Mouse (Mus musculus) hindbrain, embryonic 16.5 days (tissue): Measurements from ENCODE around the gene Sstr3. TPM values are rescaled to one million over a fixed set of nuclear protein-coding genes. Genes with fewer than 3 reads are reported as not detected.
A peak's percentile ranks its signal among the peaks of the same experiment; 100 is the strongest.

Experiments used
- ATAC-seq: fragments of 200-750 bp; cut with Nextera tagmentation; 2 replicates; pipeline ENCODE4 v1.8.0; 2017; ENCODE audit warnings: moderate TSS enrichment, moderate library complexity
- H3K27ac ChIP-seq: fragments of 300-500 bp; sonication (generic); 2 replicates; pipeline ENCODE4 v1.5.1; 2014; ENCODE audit warnings: low read depth, mild to moderate bottlenecking, control low read depth, low read length, moderate library complexity
- H3K27me3 ChIP-seq: fragments of 300-500 bp; sonication (generic); replicated peaks from 2 replicates; pipeline ENCODE4 v1.6.1; 2014; ENCODE audit warnings: low read length; ENCODE audit not compliant: control insufficient read depth, insufficient read depth
- H3K36me3 ChIP-seq: fragments of 300-500 bp; sonication (generic); 2 replicates; pipeline ENCODE4 v1.6.1; 2014; ENCODE audit warnings: mild to moderate bottlenecking, low read length, moderate library complexity, mixed read lengths; ENCODE audit not compliant: control insufficient read depth, insufficient read depth
- H3K4me1 ChIP-seq: fragments of 300-500 bp; sonication (generic); 2 replicates; pipeline ENCODE4 v1.6.1; 2014; ENCODE audit warnings: low read depth, low read length; ENCODE audit not compliant: control insufficient read depth, insufficient read depth
- H3K4me2 ChIP-seq: fragments of 300-500 bp; sonication (generic); 2 replicates; pipeline ENCODE4 v1.6.1; 2014; ENCODE audit warnings: mild to moderate bottlenecking, low read length, control low read depth, moderate library complexity
- H3K4me3 ChIP-seq: fragments of 300-500 bp; sonication (generic); 2 replicates; pipeline ENCODE4 v1.5.1; 2014; ENCODE audit warnings: mild to moderate bottlenecking, low read length, control low read depth, moderate library complexity
- H3K9ac ChIP-seq: fragments of 300-500 bp; sonication (generic); 2 replicates; pipeline ENCODE4 v1.6.1; 2014; ENCODE audit warnings: low read depth, mild to moderate bottlenecking, control low read depth, low read length, moderate library complexity
- H3K9me3 ChIP-seq: fragments of 300-500 bp; sonication (generic); 2 replicates; pipeline ENCODE4 v1.6.1; 2014; ENCODE audit warnings: mild to moderate bottlenecking, low read length, moderate library complexity; ENCODE audit not compliant: control insufficient read depth
- WGBS: fragments of 180-500 bp; shearing (Covaris S2); extraction: QIAGEN DNeasy Blood & Tissue Kit; methylation state at CpG from one replicate; pipeline ENCODE4 v1.1.7; 2014; 5-methylcytosine and 5-hydroxymethylcytosine counted together
- polyA plus RNA-seq: library from polyadenylated mRNA; unstranded; fragments of >200 nt; fragmentation: Nextera tagmentation; extraction: Ambion mirVana; gene quantifications from 2 replicates; pipeline ENCODE4 v1.2.1, GENCODE M21; 2015

Sstr3 gene
- polyA plus RNA-seq, 1 experiment from 2014 or later, result 1.1 TPM

- Histone ChIP-seq H3K9ac (peak overlapping the region; percentile 65), H3K9me3 (no peaks in the 10 kb centered on the region), H3K27ac (peak overlapping the region; percentile 26; the same call in 1 of the 2 replicates), H3K4me3 (peak overlapping the region; percentile 27), H3K4me1 (peaks cover 23% of the 10 kb centered on the region), H3K36me3 (no peaks in the 10 kb centered on the region), H3K27me3 (no peaks in the 10 kb centered on the region), H3K4me2 (peak overlapping the region; percentile 52)
- WGBS, result 47% methylated on average over 11 of the region's 11 CpGs
- no peak for ATAC-seq
Measured at GRCm38 (mm10) chr15:78528726-78529411, 15.6 kb downstream of the Sstr3 start.

GRCm38 (mm10) chr15:78527973-78528372 is 16.5 kb downstream of the Sstr3 start:
- Histone ChIP-seq H3K4me2 (no peak overlapping the region), H3K9ac (no peak overlapping the region), H3K4me3 (no peak overlapping the region), H3K36me3 (no peaks in the 10 kb centered on the region), H3K27ac (no peak overlapping the region), H3K4me1 (peaks cover 23% of the 10 kb centered on the region), H3K9me3 (no peaks in the 10 kb centered on the region), H3K27me3 (no peaks in the 10 kb centered on the region)
- no peak for ATAC-seq
- WGBS, result 74% methylated on average over 7 of the region's 7 CpGs

DNA sequence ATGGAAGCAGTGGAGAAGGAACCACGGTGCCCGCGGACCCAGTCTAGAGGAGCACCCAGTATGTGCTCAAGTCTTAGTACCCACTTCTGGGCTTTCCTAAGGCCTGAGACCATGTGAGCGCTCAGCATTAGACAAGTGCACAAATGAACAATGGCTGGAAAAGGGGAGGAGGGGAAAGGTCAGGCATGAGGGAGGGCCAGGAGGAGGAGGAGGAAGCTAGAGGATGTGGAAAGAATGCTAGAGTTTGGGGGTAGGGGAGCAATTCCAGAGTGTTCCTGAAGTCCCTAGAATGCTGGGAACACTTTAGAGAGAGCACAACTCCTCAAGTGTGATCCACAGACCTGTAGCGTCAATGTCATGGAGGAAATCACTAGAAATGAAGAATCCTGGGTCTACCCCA is 20.3 kb downstream of the Sstr3 start:
- no peak overlapping the region for H3K4me3 ChIP-seq
- H3K9me3 ChIP-seq, result no peaks in the 10 kb centered on the region
- no peak overlapping the region for H3K9ac ChIP-seq
- no peaks in the 10 kb centered on the region; the same call in 1 of the 2 replicates for H3K4me1 ChIP-seq
- WGBS, result 86% methylated on average over 5 of the region's 5 CpGs
- no peak overlapping the region for H3K27ac ChIP-seq
- no peaks in the 10 kb centered on the region for H3K27me3 ChIP-seq
- ATAC-seq, result no peak
- no peak overlapping the region for H3K4me2 ChIP-seq
- no peaks in the 10 kb centered on the region for H3K36me3 ChIP-seq

DNA sequence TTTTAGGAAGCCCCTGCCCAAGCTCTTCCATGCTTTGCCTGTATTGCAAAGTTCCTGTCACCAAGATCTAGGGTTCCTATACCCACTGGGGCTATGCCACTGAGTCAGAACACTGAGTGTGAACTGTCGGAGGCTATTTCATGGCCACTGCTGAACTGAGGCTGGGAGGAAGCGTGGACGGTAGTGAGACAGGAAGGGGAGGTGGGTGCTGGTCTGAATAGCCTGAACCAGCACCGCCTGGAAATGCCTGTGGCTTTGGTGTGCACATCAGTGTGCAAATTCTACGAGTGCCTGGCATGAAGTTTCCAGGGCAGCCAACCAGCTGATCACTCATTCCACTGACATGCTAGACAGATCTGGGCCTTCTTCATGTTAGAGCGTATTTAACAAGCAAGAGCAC is 22.6 kb downstream of the Sstr3 start:
- Histone ChIP-seq H3K9ac (no peak overlapping the region), H3K9me3 (no peaks in the 10 kb centered on the region), H3K36me3 (no peaks in the 10 kb centered on the region), H3K27ac (no peak overlapping the region), H3K4me1 (no peaks in the 10 kb centered on the region), H3K4me3 (no peak overlapping the region), H3K27me3 (no peaks in the 10 kb centered on the region), H3K4me2 (no peak overlapping the region)
- 85% methylated on average over 6 of the region's 6 CpGs for WGBS
- ATAC-seq, result no peak

DNA sequence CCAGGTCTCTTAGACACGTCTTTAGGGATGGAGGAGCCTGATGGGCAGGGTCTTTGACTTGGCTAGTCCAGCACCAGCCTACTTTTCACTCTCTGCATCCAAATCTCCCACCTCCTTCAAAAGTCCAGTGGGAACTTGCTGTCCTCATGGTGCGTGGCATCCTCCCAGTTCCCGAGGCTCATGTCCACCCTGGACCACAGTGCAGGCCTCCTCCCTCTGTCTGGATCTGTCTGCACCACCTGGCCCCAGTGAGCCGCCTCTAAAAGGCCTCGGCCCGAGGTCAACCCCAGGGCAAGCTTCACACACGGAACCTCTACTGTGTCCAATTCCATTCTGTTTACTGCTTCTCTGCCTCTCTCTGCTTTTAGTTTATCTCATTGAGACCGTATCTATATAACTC is 23.2 kb downstream of the Sstr3 start:
- 73% methylated on average over 8 of the region's 8 CpGs for WGBS
- Histone ChIP-seq H3K4me1 (no peaks in the 10 kb centered on the region), H3K9ac (no peak overlapping the region), H3K27me3 (no peaks in the 10 kb centered on the region), H3K4me3 (no peak overlapping the region), H3K4me2 (no peak overlapping the region), H3K36me3 (no peaks in the 10 kb centered on the region), H3K9me3 (no peaks in the 10 kb centered on the region), H3K27ac (no peak overlapping the region)
- ATAC-seq, result no peak

- H3K9me3 ChIP-seq, result no peaks in the 10 kb centered on the region
- H3K4me1 ChIP-seq, result no peaks in the 10 kb centered on the region
- no peak overlapping the region for H3K9ac ChIP-seq
- H3K27ac ChIP-seq, result no peak overlapping the region
- H3K4me2 ChIP-seq, result no peak overlapping the region
- H3K27me3 ChIP-seq, result no peaks in the 10 kb centered on the region
- 74% methylated on average over 13 of the region's 13 CpGs for WGBS
- no peaks in the 10 kb centered on the region for H3K36me3 ChIP-seq
- H3K4me3 ChIP-seq, result no peak overlapping the region
- ATAC-seq, result no peak
Measured at GRCm38 (mm10) chr15:78520112-78520715, 24.3 kb downstream of the Sstr3 start.

GRCm38 (mm10) chr15:78518221-78518620 is 26.3 kb downstream of the Sstr3 start:
- no peaks in the 10 kb centered on the region for H3K4me1 ChIP-seq
- H3K4me2 ChIP-seq, result no peak overlapping the region
- H3K4me3 ChIP-seq, result no peak overlapping the region
- no peaks in the 10 kb centered on the region for H3K27me3 ChIP-seq
- no peak overlapping the region for H3K27ac ChIP-seq
- 76% methylated on average over 7 of the region's 7 CpGs for WGBS
- no peak overlapping the region for H3K9ac ChIP-seq
- ATAC-seq, result no peak
- H3K9me3 ChIP-seq, result no peaks in the 10 kb centered on the region
- H3K36me3 ChIP-seq, result no peaks in the 10 kb centered on the region

- ATAC-seq, result no peak
- H3K36me3 ChIP-seq, result no peaks in the 10 kb centered on the region
- H3K27ac ChIP-seq, result no peak overlapping the region
- H3K4me2 ChIP-seq, result no peak overlapping the region
- H3K4me1 ChIP-seq, result no peaks in the 10 kb centered on the region
- no peak overlapping the region for H3K9ac ChIP-seq
- H3K9me3 ChIP-seq, result no peaks in the 10 kb centered on the region
- no peak overlapping the region for H3K4me3 ChIP-seq
- WGBS, result 89% methylated on average over 6 of the region's 6 CpGs
- H3K27me3 ChIP-seq, result no peaks in the 10 kb centered on the region
Measured at GRCm38 (mm10) chr15:78515759-78516158, 28.7 kb downstream of the Sstr3 start.

DNA sequence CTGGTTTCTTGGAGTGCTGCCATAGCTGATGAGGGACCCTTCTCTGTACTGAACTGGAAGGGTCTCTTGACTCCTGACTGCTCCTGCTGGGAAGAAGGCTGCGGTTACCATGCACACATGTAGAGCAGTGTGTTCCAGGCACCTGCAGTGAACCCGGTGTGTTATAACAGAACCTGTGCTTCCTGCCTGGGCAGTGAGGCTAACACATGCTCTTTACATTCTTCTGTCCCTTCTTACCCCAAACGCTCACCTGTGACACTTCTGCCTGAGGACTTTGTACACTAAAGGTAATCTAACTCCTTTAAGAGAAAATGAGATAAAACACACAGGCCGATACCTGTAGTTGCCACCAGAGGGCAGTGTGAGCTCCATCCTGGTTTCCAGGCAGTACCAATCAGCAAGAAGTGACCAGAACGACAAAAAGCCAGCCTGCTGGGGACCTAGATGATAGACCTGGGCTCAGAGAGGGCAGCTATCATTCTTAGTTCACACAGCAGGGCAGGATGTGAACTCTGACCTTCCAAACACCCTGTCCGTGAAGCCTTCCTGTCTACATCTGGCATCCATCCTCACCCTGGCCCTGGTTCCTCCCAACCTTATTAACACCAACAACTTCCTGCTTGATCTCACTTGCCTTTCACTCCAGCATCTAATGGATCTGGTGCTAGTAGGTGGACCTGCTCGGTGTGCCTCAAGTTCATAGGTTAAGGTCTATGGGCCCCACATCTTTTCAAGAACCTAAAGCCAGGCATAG is 29.9 kb downstream of the Sstr3 start:
- Histone ChIP-seq H3K4me1 (peaks cover 4% of the 10 kb centered on the region; the same call in 1 of the 2 replicates), H3K27ac (no peak overlapping the region), H3K27me3 (no peaks in the 10 kb centered on the region), H3K36me3 (no peaks in the 10 kb centered on the region), H3K9ac (no peak overlapping the region), H3K4me3 (no peak overlapping the region), H3K4me2 (no peak overlapping the region), H3K9me3 (no peaks in the 10 kb centered on the region)
- WGBS, result 28% methylated on average over 7 of the region's 7 CpGs
- peak; percentile 61; the same call in 1 of the 2 replicates for ATAC-seq
